Mouse (Mus musculus) midbrain, postnatal 0 days (tissue): Measurements from ENCODE around the gene Terf2. TPM values are rescaled to one million over a fixed set of nuclear protein-coding genes. Genes with fewer than 3 reads are reported as not detected.
A peak's percentile ranks its signal among the peaks of the same experiment; 100 is the strongest.

Experiments used
- ATAC-seq: fragments of 200-750 bp; cut with Nextera tagmentation; 2 replicates; pipeline ENCODE4 v1.8.0; 2017; ENCODE audit warnings: moderate number of reproducible peaks, mild to moderate bottlenecking, moderate TSS enrichment, moderate library complexity; ENCODE audit not compliant: low FRiP score
- DNase-seq: peaks from one replicate; pipeline ENCODE4 v3.0.0-alpha.2; 2015; ENCODE audit warnings: low spot score
- H3K27ac ChIP-seq: fragments of 300-500 bp; sonication (generic); 2 replicates; pipeline ENCODE4 v1.5.1; 2014; ENCODE audit warnings: low read depth, mild to moderate bottlenecking, low read length, mixed read lengths
- H3K27me3 ChIP-seq: fragments of 300-500 bp; sonication (generic); 2 replicates; pipeline ENCODE4 v1.6.1; 2014; ENCODE audit warnings: low read length, control low read depth, mixed read lengths; ENCODE audit not compliant: insufficient read depth
- H3K36me3 ChIP-seq: fragments of 300-500 bp; sonication (generic); 2 replicates; pipeline ENCODE4 v1.6.1; 2014; ENCODE audit warnings: low read length, control low read depth, mixed read lengths; ENCODE audit not compliant: insufficient read depth
- H3K4me1 ChIP-seq: fragments of 300-500 bp; sonication (generic); 2 replicates; pipeline ENCODE4 v1.6.1; 2014; ENCODE audit warnings: mild to moderate bottlenecking, control low read depth, antibody characterized with exemption, low read length, mixed read lengths; ENCODE audit not compliant: insufficient read depth
- H3K4me2 ChIP-seq: fragments of 300-500 bp; sonication (generic); 2 replicates; pipeline ENCODE4 v1.6.1; 2014; ENCODE audit warnings: low read depth, mild to moderate bottlenecking, low read length, mixed read lengths; ENCODE audit not compliant: poor library complexity, severe bottlenecking
- H3K4me3 ChIP-seq: fragments of 300-500 bp; sonication (generic); 2 replicates; pipeline ENCODE4 v1.5.1; 2014; ENCODE audit warnings: low read depth, mild to moderate bottlenecking, low read length, moderate library complexity
- H3K9ac ChIP-seq: fragments of 300-500 bp; sonication (generic); replicated peaks from 2 replicates; pipeline ENCODE4 v1.6.1; 2014; ENCODE audit warnings: mild to moderate bottlenecking, low read length, moderate library complexity, mixed read lengths; ENCODE audit not compliant: poor library complexity, severe bottlenecking
- H3K9me3 ChIP-seq: fragments of 300-500 bp; sonication (generic); 2 replicates; pipeline ENCODE4 v1.6.1; 2016; ENCODE audit warnings: low read length, control low read depth
- CTCF ChIP-seq: IDR thresholded peaks from 2 replicates; pipeline ENCODE4 v1.5.1; 2016; ENCODE audit warnings: antibody characterized with exemption, mild to moderate bottlenecking
- WGBS: fragments of 180-500 bp; shearing (Covaris S2); extraction: QIAGEN DNeasy Blood & Tissue Kit; methylation state at CpG from one replicate; pipeline ENCODE4 v1.1.7; 2014; 5-methylcytosine and 5-hydroxymethylcytosine counted together
- polyA plus RNA-seq: library from polyadenylated mRNA; unstranded; fragments of >200 nt; fragmentation: Nextera tagmentation; extraction: Ambion mirVana; gene quantifications from 2 replicates; pipeline ENCODE4 v1.2.1, GENCODE M21; 2015
- total RNA-seq: library from RNA; depleted of rRNA; stranded (reverse); fragments of >200 nt; gene quantifications from 2 replicates; pipeline ENCODE4 v1.2.3, GENCODE M21; 2014

The Terf2 gene
- total and polyA plus RNA-seq, 2 experiments from 2014 or later, result 20.4 to 25.7 TPM

DNA sequence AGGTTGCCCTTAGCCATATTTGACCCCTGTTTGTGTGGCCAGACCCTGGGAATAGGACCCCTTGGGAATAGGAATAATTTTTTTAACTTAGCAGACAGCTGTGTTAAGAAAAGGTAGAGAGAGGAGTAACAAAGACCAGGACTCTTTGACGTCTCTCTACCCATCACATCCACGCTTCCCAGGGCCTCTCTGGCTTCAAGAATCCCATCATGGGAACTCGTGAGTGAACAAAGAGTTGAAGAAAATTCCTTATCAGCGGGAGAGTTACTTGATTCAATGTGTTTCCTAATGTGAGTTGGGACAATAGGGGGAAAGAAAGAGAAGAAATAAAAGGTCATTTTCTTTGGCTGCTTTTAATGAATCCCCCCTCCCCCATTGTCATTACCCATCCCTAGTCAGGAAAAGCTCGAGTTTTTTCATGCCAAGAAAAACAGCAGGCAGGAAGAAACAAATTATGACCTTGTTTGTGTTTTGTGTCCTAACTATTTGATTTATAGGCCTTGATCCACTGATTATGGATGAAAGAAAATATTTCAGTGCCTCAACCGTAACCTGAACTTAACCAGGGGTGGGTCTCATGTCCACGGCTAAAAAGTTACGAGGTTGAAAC lies 39.8 kb upstream of the Terf2 start:
- no peak overlapping the region for H3K27ac ChIP-seq
- no peak overlapping the region for H3K9ac ChIP-seq
- no peaks in the 10 kb centered on the region for H3K27me3 ChIP-seq
- no peak for DNase-seq
- WGBS, result 35% methylated on average over 8 of the region's 8 CpGs
- no peak for ATAC-seq
- no peaks in the 10 kb centered on the region for H3K36me3 ChIP-seq
- TF ChIP-seq CTCF, result no peak
- H3K4me1 ChIP-seq, result no peaks in the 10 kb centered on the region
- no peak overlapping the region for H3K4me3 ChIP-seq
- no peaks in the 10 kb centered on the region for H3K9me3 ChIP-seq
- no peak overlapping the region for H3K4me2 ChIP-seq

DNA sequence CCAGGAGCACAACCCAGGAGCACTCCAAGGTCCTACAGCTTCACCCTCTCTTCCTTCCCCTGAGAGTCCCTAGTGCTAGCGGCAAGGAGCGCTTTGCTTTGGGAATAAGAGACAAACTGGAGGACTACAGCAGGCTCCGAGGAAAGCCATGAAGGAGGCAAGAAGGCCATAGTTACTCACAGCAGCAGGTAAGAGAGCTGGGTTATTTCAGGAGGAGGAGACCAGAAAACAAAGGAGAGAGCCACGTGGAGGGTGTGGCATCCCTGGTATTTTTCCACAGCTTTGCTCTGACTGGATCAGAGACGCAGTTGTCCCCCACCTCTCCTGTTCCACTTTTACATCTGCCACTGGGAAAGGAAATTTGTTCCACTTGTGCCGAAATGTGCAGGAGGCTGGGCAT lies 37.5 kb upstream of the Terf2 start:
- no peaks in the 10 kb centered on the region for H3K27me3 ChIP-seq
- H3K4me3 ChIP-seq, result no peak overlapping the region
- no peak overlapping the region for H3K9ac ChIP-seq
- DNase-seq, result no peak
- no peaks in the 10 kb centered on the region for H3K4me1 ChIP-seq
- ATAC-seq, result no peak
- H3K27ac ChIP-seq, result no peak overlapping the region
- 65% methylated on average over 6 of the region's 6 CpGs for WGBS
- TF ChIP-seq CTCF, result no peak
- H3K9me3 ChIP-seq, result no peaks in the 10 kb centered on the region
- H3K36me3 ChIP-seq, result no peaks in the 10 kb centered on the region
- H3K4me2 ChIP-seq, result no peak overlapping the region

DNA sequence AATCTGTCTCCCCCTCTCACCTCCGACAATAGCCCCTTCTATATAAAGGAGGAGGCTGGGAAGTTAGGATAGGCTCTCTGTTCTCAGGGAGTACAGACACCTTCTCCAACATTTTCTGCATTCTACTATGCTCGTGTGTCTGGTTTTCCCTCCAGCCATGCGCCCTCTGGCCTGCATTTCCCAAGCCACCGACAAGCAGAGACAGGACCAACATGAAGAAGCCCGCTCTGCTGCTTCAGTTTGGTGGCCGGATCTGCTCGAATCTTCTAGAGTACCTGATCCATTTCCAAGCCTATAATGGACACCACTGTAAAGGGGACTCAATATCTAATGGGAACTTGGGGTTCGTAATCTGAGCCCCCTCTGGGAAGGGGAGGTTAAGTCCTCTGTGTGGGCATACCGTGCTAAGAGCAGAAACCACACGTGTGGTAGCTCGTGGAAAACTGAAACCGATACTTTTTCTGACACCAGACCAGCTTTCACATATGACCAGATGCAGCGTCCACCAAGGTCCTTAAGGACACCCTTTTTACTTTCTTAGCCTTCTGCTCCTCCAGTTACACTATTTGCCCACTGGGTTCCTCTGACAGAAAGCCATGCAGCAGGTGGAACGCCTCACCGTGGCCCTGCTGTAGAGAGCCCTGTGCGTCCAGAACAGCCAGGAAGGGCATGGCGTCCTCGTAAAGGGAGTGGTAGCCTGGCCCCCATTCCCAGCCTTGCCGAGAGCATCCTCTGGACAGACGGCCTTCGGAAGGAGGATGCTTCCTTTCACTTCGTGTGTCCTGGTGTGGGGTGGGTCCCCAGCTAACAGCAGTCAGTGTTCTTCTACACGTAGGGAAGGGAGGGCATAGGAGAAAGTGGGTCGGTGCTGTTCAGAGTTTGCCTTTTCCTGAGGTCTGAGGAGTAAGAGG lies 36.5 kb upstream of the Terf2 start:
- 88% methylated on average over 24 of the region's 24 CpGs for WGBS
- H3K27me3 ChIP-seq, result no peaks in the 10 kb centered on the region
- H3K36me3 ChIP-seq, result no peaks in the 10 kb centered on the region
- no peak overlapping the region for H3K27ac ChIP-seq
- TF ChIP-seq CTCF, result no peak
- H3K4me3 ChIP-seq, result no peak overlapping the region
- ATAC-seq (no peak), DNase-seq (no peak)
- no peak overlapping the region for H3K4me2 ChIP-seq
- H3K9ac ChIP-seq, result no peak overlapping the region
- no peaks in the 10 kb centered on the region for H3K4me1 ChIP-seq
- no peaks in the 10 kb centered on the region for H3K9me3 ChIP-seq

DNA sequence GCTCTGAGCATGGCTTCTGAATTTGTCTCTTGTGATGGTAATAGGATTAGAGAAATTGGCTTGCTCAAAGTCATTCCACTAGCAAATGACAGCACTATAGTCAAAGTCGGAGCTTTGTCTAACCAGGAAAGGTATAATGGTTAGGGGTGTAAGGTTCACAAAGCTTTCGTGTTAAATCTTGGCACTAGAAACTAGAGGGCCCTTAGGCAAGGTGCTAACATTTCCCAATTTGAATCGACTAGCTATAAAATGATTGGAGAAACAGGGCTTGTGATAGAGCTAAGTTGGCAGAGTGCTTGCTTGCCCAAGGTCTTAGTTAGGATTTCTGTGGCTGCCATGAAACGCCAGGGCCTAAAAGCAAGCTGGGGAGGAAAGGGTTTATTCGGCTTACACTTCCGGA lies 33.7 kb upstream of the Terf2 start:
- DNase-seq (no peak), ATAC-seq (no peak)
- WGBS, result 62% methylated on average over 6 of the region's 6 CpGs
- TF ChIP-seq CTCF, result no peak
- H3K9ac ChIP-seq, result no peak overlapping the region
- no peak overlapping the region for H3K4me2 ChIP-seq
- H3K4me3 ChIP-seq, result no peak overlapping the region
- H3K4me1 ChIP-seq, result no peaks in the 10 kb centered on the region
- H3K9me3 ChIP-seq, result no peaks in the 10 kb centered on the region
- H3K36me3 ChIP-seq, result no peaks in the 10 kb centered on the region
- no peak overlapping the region for H3K27ac ChIP-seq
- no peaks in the 10 kb centered on the region for H3K27me3 ChIP-seq

DNA sequence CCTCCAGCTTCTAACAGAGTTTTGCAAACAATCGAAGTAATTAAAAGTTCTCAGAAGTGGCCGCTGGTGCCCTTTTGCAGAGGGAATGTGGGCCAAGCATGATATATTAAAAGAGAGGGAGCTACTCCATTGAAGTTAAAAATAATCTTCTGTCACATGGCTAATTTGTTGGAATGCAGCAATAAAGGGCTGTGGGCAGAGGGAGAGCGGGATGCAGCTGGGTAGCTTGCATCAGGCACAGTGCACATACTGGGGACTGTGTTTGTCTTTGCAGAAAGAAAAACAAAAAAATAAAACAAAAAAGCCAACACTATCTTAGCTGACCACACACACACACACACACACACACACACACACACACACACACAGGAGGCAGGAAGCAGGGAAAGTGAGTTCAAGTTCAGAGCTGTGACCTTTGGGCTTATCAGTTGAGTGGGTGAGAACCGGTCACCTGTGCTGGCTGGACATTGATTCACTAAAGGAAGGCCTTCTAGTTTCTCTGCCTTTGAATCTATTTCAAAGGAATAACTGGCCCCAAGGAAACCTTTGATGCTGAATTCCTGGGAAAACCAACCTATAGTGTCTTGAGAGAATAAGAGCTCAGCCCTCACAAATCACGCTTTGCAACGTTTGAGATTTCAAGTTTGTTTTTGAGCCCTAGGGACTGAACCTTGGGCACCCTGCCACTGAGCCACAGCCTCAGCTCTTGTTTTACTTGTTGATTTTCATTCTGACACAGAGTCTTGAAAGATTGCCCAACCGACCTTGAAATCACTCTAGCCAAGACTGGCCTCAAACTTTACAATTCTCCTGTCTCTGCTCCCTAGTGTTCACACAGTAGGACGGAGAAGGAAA lies 33.1 kb upstream of the Terf2 start:
- Histone ChIP-seq H3K36me3 (no peaks in the 10 kb centered on the region), H3K9me3 (no peaks in the 10 kb centered on the region), H3K27ac (no peak overlapping the region), H3K4me3 (no peak overlapping the region), H3K4me2 (no peak overlapping the region), H3K4me1 (no peaks in the 10 kb centered on the region), H3K9ac (no peak overlapping the region), H3K27me3 (no peaks in the 10 kb centered on the region)
- WGBS, result 39% methylated on average over 8 of the region's 8 CpGs
- DNase-seq (peak; percentile 30), ATAC-seq (no peak)
- TF ChIP-seq CTCF, result no peak
